Mouse (Mus musculus) gastrocnemius, postnatal 25 days (tissue): ENCODE measurements around the gene Olfr961. TPM values are rescaled to one million over a fixed set of nuclear protein-coding genes. Genes with fewer than 3 reads are reported as not detected.

Experiments used
- total RNA-seq, 2 experiments: library from RNA; stranded (reverse); gene quantifications; 1 replicate in 1 of 2; 2 replicates in 1 of 2; pipeline ENCODE4 v1.2.3; 2021

Olfr961 gene
- total RNA-seq, 2 experiments from 2014 or later: not detected

Other genes starting within 250 kb of the Olfr961 start
- gene Olfr952, start 217.9 kb upstream of the Olfr961 start, total RNA-seq: not detected
- gene Olfr954, start 188.4 kb upstream of the Olfr961 start, total RNA-seq: not detected
- not detected for gene Olfr955, start 173.1 kb upstream of the Olfr961 start, total RNA-seq
- gene Olfr44, start 151.1 kb upstream of the Olfr961 start, total RNA-seq: not detected
- gene Olfr957, start 129.3 kb upstream of the Olfr961 start, total RNA-seq: not detected
- gene Olfr958, start 91.0 kb upstream of the Olfr961 start, total RNA-seq: not detected
- not detected for gene Olfr959, start 69.5 kb upstream of the Olfr961 start, total RNA-seq
- 1 to 10 TPM in 1 of 2 experiments, under 1 TPM in 1; 0.82 to 3.2 TPM for gene AW551984, start 40.7 kb upstream of the Olfr961 start, total RNA-seq
- gene Olfr148, start 34.4 kb upstream of the Olfr961 start, total RNA-seq: not detected
- gene Olfr960, start 23.7 kb upstream of the Olfr961 start, total RNA-seq: not detected
- not detected for gene Olfr963, start 22.1 kb downstream of the Olfr961 start, total RNA-seq
- gene Olfr149, start 62.0 kb downstream of the Olfr961 start, total RNA-seq: not detected
- gene Olfr965, start 66.3 kb downstream of the Olfr961 start, total RNA-seq: not detected
- gene Olfr150, start 85.9 kb downstream of the Olfr961 start, total RNA-seq: not detected
- gene Olfr967, start 101.2 kb downstream of the Olfr961 start, total RNA-seq: not detected
- not detected for gene Olfr968, start 138.2 kb downstream of the Olfr961 start, total RNA-seq
- not detected for gene Olfr969, start 145.9 kb downstream of the Olfr961 start, total RNA-seq
- gene Olfr970, start 163.8 kb downstream of the Olfr961 start, total RNA-seq: not detected
- not detected for gene Olfr971, start 191.8 kb downstream of the Olfr961 start, total RNA-seq
- gene Olfr972, start 221.3 kb downstream of the Olfr961 start, total RNA-seq: not detected